Mouse (Mus musculus) limb, embryonic 14.5 days (tissue): ENCODE measurements around the gene Jund. TPM values are rescaled to one million over a fixed set of nuclear protein-coding genes. Genes with fewer than 3 reads are reported as not detected.

Source experiments
- ATAC-seq: fragments of 200-750 bp; cut with Nextera tagmentation; 2 replicates; pipeline ENCODE4 v1.8.0; 2017; ENCODE audit warnings: low read depth, moderate number of reproducible peaks, moderate TSS enrichment; ENCODE audit not compliant: low FRiP score
- DNase-seq: peaks from one replicate; pipeline ENCODE4 v3.0.0-alpha.2; 2015; ENCODE audit warnings: low spot score
- H3K27ac ChIP-seq: fragments of 300-500 bp; sonication (generic); replicated peaks from 2 replicates; pipeline ENCODE4 v1.5.1; 2014; ENCODE audit warnings: low read depth, mild to moderate bottlenecking, low read length, moderate library complexity, mixed read lengths
- H3K27me3 ChIP-seq: fragments of 300-500 bp; sonication (generic); 2 replicates; pipeline ENCODE4 v1.6.1; 2014; ENCODE audit warnings: low read length, mixed read lengths; ENCODE audit not compliant: control insufficient read depth, insufficient read depth
- H3K36me3 ChIP-seq: fragments of 300-500 bp; sonication (generic); 2 replicates; pipeline ENCODE4 v1.6.1; 2014; ENCODE audit warnings: mild to moderate bottlenecking, low read length, moderate library complexity, mixed read lengths; ENCODE audit not compliant: control insufficient read depth, insufficient read depth
- H3K4me1 ChIP-seq: fragments of 300-500 bp; sonication (generic); 2 replicates; pipeline ENCODE4 v1.6.1; 2014; ENCODE audit warnings: antibody characterized with exemption, low read length, mixed read lengths; ENCODE audit not compliant: control insufficient read depth, insufficient read depth
- H3K4me2 ChIP-seq: fragments of 300-500 bp; sonication (generic); replicated peaks from 2 replicates; pipeline ENCODE4 v1.6.1; 2014; ENCODE audit warnings: low read depth, mild to moderate bottlenecking, low read length, moderate library complexity; ENCODE audit not compliant: severe bottlenecking
- H3K4me3 ChIP-seq: fragments of 300-500 bp; sonication (generic); replicated peaks from 2 replicates; pipeline ENCODE4 v1.5.1; 2014; ENCODE audit warnings: low read length
- H3K9ac ChIP-seq: fragments of 300-500 bp; sonication (generic); 2 replicates; pipeline ENCODE4 v1.6.1; 2014; ENCODE audit warnings: mild to moderate bottlenecking, low read depth, low read length, moderate library complexity; ENCODE audit not compliant: severe bottlenecking
- H3K9me3 ChIP-seq: fragments of 300-500 bp; sonication (generic); 2 replicates; pipeline ENCODE4 v1.6.1; 2016; ENCODE audit warnings: low read length; ENCODE audit not compliant: control insufficient read depth
- POLR2A ChIP-seq: fragments of 200-500 bp; IDR thresholded peaks from 2 replicates; pipeline ENCODE4 v1.8.0; 2012; ENCODE audit warnings: inconsistent platforms, mild to moderate bottlenecking, moderate library complexity, borderline replicate concordance; ENCODE audit not compliant: insufficient read depth, insufficient read length; ENCODE audit errors: extremely low read depth
- WGBS: fragments of 180-500 bp; shearing (Covaris S2); extraction: QIAGEN DNeasy Blood & Tissue Kit; methylation state at CpG from one replicate; pipeline ENCODE4 v1.1.7; 2014; 5-methylcytosine and 5-hydroxymethylcytosine counted together
- polyA plus RNA-seq, 2 experiments: library from polyadenylated mRNA; depleted of rRNA in 1 of 2; stranded (reverse) in 1 of 2; unstranded in 1 of 2; fragments of >200 nt; fragmentation: Nextera tagmentation in 1 of 2; extraction: Ambion mirVana in 1 of 2; gene quantifications; 2 replicates each; pipeline versions ENCODE4 v1.2.1 to v1.2.3; 2012 to 2014

Jund gene
- polyA plus RNA-seq, 2 experiments, result 119 to 218 TPM

- H3K27me3 ChIP-seq, result no peaks in the 10 kb centered on the region
- no peak overlapping the region for H3K4me3 ChIP-seq
- DNase-seq, result no peak
- 86% methylated on average over 3 of the region's 3 CpGs for WGBS
- H3K9ac ChIP-seq, result no peak overlapping the region
- no peaks in the 10 kb centered on the region for H3K36me3 ChIP-seq
- no peaks in the 10 kb centered on the region for H3K9me3 ChIP-seq
- peaks cover 10% of the 10 kb centered on the region for H3K4me1 ChIP-seq
- H3K4me2 ChIP-seq, result no peak overlapping the region
- no peak for ATAC-seq
- no peak for TF ChIP-seq POLR2A
- H3K27ac ChIP-seq, result no peak overlapping the region
Observed at GRCm38 (mm10) chr8:70688136-70688535, 10.6 kb upstream of the Jund start.

- ATAC-seq (no peak), DNase-seq (no peak)
- peaks cover 10% of the 10 kb centered on the region for H3K4me1 ChIP-seq
- 63% methylated on average over 5 of the region's 5 CpGs for WGBS
- H3K4me2 ChIP-seq, result no peak overlapping the region
- H3K9ac ChIP-seq, result no peak overlapping the region
- 0 out of 2 replicates have a peak overlapping the region, but pooled peaks have one; percentile 19 for H3K27ac ChIP-seq
- H3K9me3 ChIP-seq, result no peaks in the 10 kb centered on the region
- no peaks in the 10 kb centered on the region for H3K36me3 ChIP-seq
- TF ChIP-seq POLR2A, result no peak
- no peaks in the 10 kb centered on the region for H3K27me3 ChIP-seq
- H3K4me3 ChIP-seq, result no peak overlapping the region
Observed at GRCm38 (mm10) chr8:70689892-70690390, 8.8 kb upstream of the Jund start.

DNA sequence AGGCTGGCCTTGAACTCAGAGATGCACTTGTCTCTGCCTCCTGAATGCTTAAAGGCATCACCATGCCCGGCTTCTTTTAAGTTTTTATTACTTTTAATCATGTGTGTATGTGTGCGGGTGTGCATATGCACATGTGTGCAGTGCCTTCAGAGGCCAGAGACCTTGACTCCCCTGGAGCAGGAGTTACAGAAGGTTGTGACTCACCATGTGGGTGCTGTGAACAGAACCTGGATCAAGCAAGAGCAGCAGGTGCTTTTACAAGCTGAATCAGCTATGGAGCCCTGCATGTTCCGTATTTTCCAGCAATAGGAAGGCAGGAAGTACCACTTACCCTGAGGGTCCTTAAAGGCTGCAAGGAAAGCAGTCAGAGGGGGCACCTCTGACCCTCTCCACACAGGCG, 7.5 kb upstream of the Jund start:
- ATAC-seq, result no peak

GRCm38 (mm10) chr8:70691727-70692231, 7.0 kb upstream of the Jund start:
- Histone ChIP-seq H3K4me1 (peaks cover 28% of the 10 kb centered on the region), H3K27me3 (no peaks in the 10 kb centered on the region), H3K4me2 (peak overlapping the region; percentile 59), H3K27ac (peak overlapping the region; percentile 77), H3K9ac (peak overlapping the region; percentile 62), H3K36me3 (no peaks in the 10 kb centered on the region), H3K9me3 (no peaks in the 10 kb centered on the region), H3K4me3 (peak overlapping the region; percentile 34)
- 0% methylated on average over 9 of the region's 20 CpGs for WGBS
- 0 out of 2 replicates have a peak, but pooled peaks have one; percentile 32 for TF ChIP-seq POLR2A
- ATAC-seq (peak; percentile 69), DNase-seq (peak; percentile 59)

More for the DNA sequence above, 7.5 kb upstream of the Jund start:
- Histone ChIP-seq H3K36me3 (no peaks in the 10 kb centered on the region), H3K9me3 (no peaks in the 10 kb centered on the region), H3K27me3 (no peaks in the 10 kb centered on the region), H3K4me3 (peak overlapping the region; percentile 34), H3K27ac (peak overlapping the region; percentile 77), H3K4me2 (peak overlapping the region; percentile 59), H3K9ac (peak overlapping the region; percentile 62), H3K4me1 (peaks cover 22% of the 10 kb centered on the region)
- 41% methylated on average over 4 of the region's 4 CpGs for WGBS
- no peak for TF ChIP-seq POLR2A
- DNase-seq, result no peak

DNA sequence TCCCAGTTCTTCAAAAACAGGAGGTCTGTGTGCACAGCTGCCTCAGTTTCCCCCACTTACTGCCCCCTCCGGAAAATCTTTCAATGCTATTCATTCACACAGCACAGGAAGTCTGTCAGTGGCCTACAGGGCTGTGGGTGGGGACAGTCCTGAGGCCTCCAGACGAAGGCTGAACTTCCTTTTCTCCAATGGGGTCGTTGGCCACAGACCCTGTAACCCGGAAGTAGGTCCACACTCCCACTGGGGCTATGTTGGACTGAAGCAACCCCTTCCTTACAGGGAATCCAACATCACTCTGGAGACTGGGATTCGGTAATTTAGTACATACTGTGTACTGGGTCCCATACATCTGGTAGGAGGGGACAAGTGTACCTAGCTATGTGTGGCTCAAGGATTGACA, 5.1 kb upstream of the Jund start:
- WGBS, result 74% methylated on average over 5 of the region's 5 CpGs
- no peak overlapping the region for H3K27ac ChIP-seq
- H3K9ac ChIP-seq, result no peak overlapping the region
- H3K4me2 ChIP-seq, result no peak overlapping the region
- no peak overlapping the region for H3K4me3 ChIP-seq
- H3K36me3 ChIP-seq, result no peaks in the 10 kb centered on the region
- TF ChIP-seq POLR2A, result no peak
- peaks cover 40% of the 10 kb centered on the region for H3K4me1 ChIP-seq
- no peak for DNase-seq
- no peaks in the 10 kb centered on the region for H3K27me3 ChIP-seq
- H3K9me3 ChIP-seq, result no peaks in the 10 kb centered on the region
- no peak for ATAC-seq
